Mouse (Mus musculus) forebrain, postnatal 0 days (tissue): ENCODE data around the gene Ccl11. TPM values are rescaled to one million over a fixed set of nuclear protein-coding genes. Genes with fewer than 3 reads are reported as not detected.

Experiments
- ATAC-seq: fragments of 200-750 bp; cut with Nextera tagmentation; 2 replicates; pipeline ENCODE4 v1.8.0; 2017; ENCODE audit warnings: mild to moderate bottlenecking, moderate library complexity
- DNase-seq: peaks from one replicate; pipeline ENCODE4 v3.0.0-alpha.2; 2015
- H3K27ac ChIP-seq: fragments of 300-500 bp; sonication (generic); 2 replicates; pipeline ENCODE4 v1.5.1; 2014; ENCODE audit warnings: low read depth, mild to moderate bottlenecking, antibody characterized with exemption, low read length, moderate library complexity, mixed read lengths
- H3K27me3 ChIP-seq: fragments of 300-500 bp; sonication (generic); 2 replicates; pipeline ENCODE4 v1.6.1; 2014; ENCODE audit warnings: mild to moderate bottlenecking, low read length, mixed read lengths; ENCODE audit not compliant: insufficient read depth
- H3K36me3 ChIP-seq: fragments of 300-500 bp; sonication (generic); 2 replicates; pipeline ENCODE4 v1.6.1; 2014; ENCODE audit warnings: mild to moderate bottlenecking, moderate library complexity; ENCODE audit not compliant: insufficient read depth
- H3K4me1 ChIP-seq: fragments of 300-500 bp; sonication (generic); 2 replicates; pipeline ENCODE4 v1.6.1; 2014; ENCODE audit warnings: antibody characterized with exemption; ENCODE audit not compliant: insufficient read depth
- H3K4me2 ChIP-seq: fragments of 300-500 bp; sonication (generic); 2 replicates; pipeline ENCODE4 v1.6.1; 2014; ENCODE audit warnings: low read depth, mild to moderate bottlenecking, moderate library complexity
- H3K4me3 ChIP-seq: fragments of 300-500 bp; sonication (generic); 2 replicates; pipeline ENCODE4 v1.5.1; 2014; ENCODE audit warnings: low read depth, low read length, mixed read lengths
- H3K9ac ChIP-seq: fragments of 300-500 bp; sonication (generic); 2 replicates; pipeline ENCODE4 v1.6.1; 2014; ENCODE audit warnings: mild to moderate bottlenecking
- H3K9me3 ChIP-seq: fragments of 300-500 bp; sonication (generic); 2 replicates; pipeline ENCODE4 v1.6.1; 2016; ENCODE audit warnings: low read length
- CTCF ChIP-seq: sonication (generic); IDR thresholded peaks from 2 replicates; pipeline ENCODE4 v1.5.1; 2016; ENCODE audit warnings: antibody characterized with exemption, control low read depth, low read depth
- WGBS: fragments of 180-500 bp; shearing (Covaris S2); extraction: QIAGEN DNeasy Blood & Tissue Kit; methylation state at CpG from one replicate; pipeline ENCODE4 v1.1.7; 2014; 5-methylcytosine and 5-hydroxymethylcytosine counted together
- polyA plus RNA-seq: library from polyadenylated mRNA; unstranded; fragments of >200 nt; fragmentation: Nextera tagmentation; extraction: Ambion mirVana; gene quantifications from 2 replicates; pipeline ENCODE4 v1.2.1, GENCODE M21; 2015
- total RNA-seq: library from RNA; depleted of rRNA; stranded (reverse); fragments of >200 nt; gene quantifications from 2 replicates; pipeline ENCODE4 v1.2.3, GENCODE M21; 2014

Ccl11 gene
- total and polyA plus RNA-seq, 2 experiments from 2014 or later: 0.15 TPM; not detected in 1

DNA sequence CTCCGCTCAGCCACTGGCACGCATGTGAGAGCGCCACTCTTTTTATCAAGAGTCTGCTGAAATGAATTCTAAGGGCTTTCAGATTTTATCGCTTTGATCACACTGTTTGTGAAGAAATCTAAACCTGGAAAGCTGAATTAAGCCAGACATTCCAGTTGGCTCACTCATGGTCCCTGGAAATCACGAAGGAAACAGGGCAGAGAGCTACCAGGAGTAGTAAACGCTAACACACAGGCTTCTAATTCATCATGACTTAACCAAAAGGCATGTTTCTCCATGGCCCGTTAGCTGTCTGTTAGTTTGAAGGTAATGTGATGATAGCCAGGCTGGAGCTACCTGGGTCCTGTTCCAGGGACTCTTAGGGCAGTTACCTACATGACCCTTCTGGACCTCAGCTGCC lies 23.2 kb upstream of the Ccl11 start:
- no peak for TF ChIP-seq CTCF
- no peak overlapping the region for H3K27ac ChIP-seq
- no peak for ATAC-seq
- no peak overlapping the region for H3K9ac ChIP-seq
- H3K9me3 ChIP-seq: no peaks in the 10 kb centered on the region
- no peak overlapping the region for H3K4me3 ChIP-seq
- DNase-seq: no peak
- H3K27me3 ChIP-seq: no peaks in the 10 kb centered on the region
- no peaks in the 10 kb centered on the region; the same call in 1 of the 2 replicates for H3K4me1 ChIP-seq
- H3K36me3 ChIP-seq: no peaks in the 10 kb centered on the region
- no peak overlapping the region for H3K4me2 ChIP-seq
- WGBS: 83% methylated on average over 7 of the region's 7 CpGs

- H3K27me3 ChIP-seq: no peaks in the 10 kb centered on the region
- TF ChIP-seq CTCF: no peak
- no peaks in the 10 kb centered on the region; the same call in 1 of the 2 replicates for H3K4me1 ChIP-seq
- 27% methylated on average over 5 of the region's 5 CpGs for WGBS
- DNase-seq (peak; percentile 70), ATAC-seq (peak; percentile 79)
- no peak within 1 kb of the TSS for H3K4me3 ChIP-seq
- no peaks in the 10 kb centered on the region for H3K36me3 ChIP-seq
- H3K9ac ChIP-seq: no peak within 1 kb of the TSS
- no peak within 1 kb of the TSS for H3K4me2 ChIP-seq
- no peaks in the 10 kb centered on the region for H3K9me3 ChIP-seq
- no peak within 1 kb of the TSS for H3K27ac ChIP-seq
Observed at GRCm38 (mm10) chr11:82035356-82035755, 22.3 kb upstream of the Ccl11 start, which contains the start of gene Ccl2. Gene Ccl2 (plus strand): TSS chr11:82035571.

DNA sequence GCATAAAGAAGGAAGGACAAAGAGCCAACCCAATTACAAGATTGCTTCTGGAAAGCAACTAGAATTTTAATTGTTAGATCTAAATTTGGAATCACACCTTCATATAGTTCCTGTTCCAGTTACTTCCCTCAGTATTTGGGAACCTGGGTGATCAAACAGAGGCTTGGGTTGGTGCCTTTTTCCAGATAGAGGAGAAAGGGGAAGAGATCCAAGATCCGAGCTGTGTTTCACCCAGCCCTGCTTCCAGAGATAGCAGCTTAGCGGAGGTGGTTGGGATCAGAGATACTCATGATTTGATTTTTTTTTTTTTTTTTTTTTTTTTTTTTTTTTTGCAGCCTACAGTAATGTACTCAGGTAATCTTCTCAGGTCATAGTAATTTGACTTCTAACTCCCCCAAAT lies 21.8 kb upstream of the Ccl11 start:
- H3K9ac ChIP-seq: no peak overlapping the region
- WGBS: 71% methylated on average over 2 of the region's 2 CpGs
- H3K4me1 ChIP-seq: no peaks in the 10 kb centered on the region; the same call in 1 of the 2 replicates
- no peak overlapping the region for H3K27ac ChIP-seq
- H3K27me3 ChIP-seq: no peaks in the 10 kb centered on the region
- H3K36me3 ChIP-seq: no peaks in the 10 kb centered on the region
- no peak for DNase-seq
- H3K4me2 ChIP-seq: no peak overlapping the region
- H3K4me3 ChIP-seq: no peak overlapping the region
- TF ChIP-seq CTCF: no peak
- ATAC-seq: no peak
- H3K9me3 ChIP-seq: no peaks in the 10 kb centered on the region

- Histone ChIP-seq H3K4me1 (no peaks in the 10 kb centered on the region; the same call in 1 of the 2 replicates), H3K4me2 (no peak within 1 kb of the TSS), H3K27ac (no peak within 1 kb of the TSS), H3K9ac (no peak within 1 kb of the TSS), H3K4me3 (no peak within 1 kb of the TSS), H3K9me3 (no peaks in the 10 kb centered on the region), H3K27me3 (no peaks in the 10 kb centered on the region), H3K36me3 (no peaks in the 10 kb centered on the region)
- 33% methylated on average over 2 of the region's 2 CpGs for WGBS
- no peak for ATAC-seq
- no peak for TF ChIP-seq CTCF
- no peak for DNase-seq
Observed at GRCm38 (mm10) chr11:82038535-82038934, 19.1 kb upstream of the Ccl11 start, which contains the start of gene Gm17268. Gene Gm17268 (minus strand): TSS chr11:82038562.

- Histone ChIP-seq H3K36me3 (no peaks in the 10 kb centered on the region), H3K4me2 (no peak overlapping the region), H3K9ac (no peak overlapping the region), H3K27me3 (no peaks in the 10 kb centered on the region), H3K4me1 (no peaks in the 10 kb centered on the region; the same call in 1 of the 2 replicates), H3K27ac (no peak overlapping the region), H3K9me3 (no peaks in the 10 kb centered on the region), H3K4me3 (no peak overlapping the region)
- WGBS: 69% methylated on average over 3 of the region's 3 CpGs
- no peak for ATAC-seq
- no peak for DNase-seq
- no peak for TF ChIP-seq CTCF
Observed at GRCm38 (mm10) chr11:82039132-82039660, 18.4 kb upstream of the Ccl11 start.

- Histone ChIP-seq H3K9me3 (no peaks in the 10 kb centered on the region), H3K27me3 (no peaks in the 10 kb centered on the region), H3K4me3 (no peak overlapping the region), H3K9ac (no peak overlapping the region), H3K4me2 (no peak overlapping the region), H3K27ac (no peak overlapping the region), H3K4me1 (no peaks in the 10 kb centered on the region), H3K36me3 (no peaks in the 10 kb centered on the region)
- 77% methylated on average over 4 of the region's 4 CpGs for WGBS
- no peak for ATAC-seq
- no peak for DNase-seq
- no peak for TF ChIP-seq CTCF
Observed at GRCm38 (mm10) chr11:82041671-82042080, 15.9 kb upstream of the Ccl11 start.

DNA sequence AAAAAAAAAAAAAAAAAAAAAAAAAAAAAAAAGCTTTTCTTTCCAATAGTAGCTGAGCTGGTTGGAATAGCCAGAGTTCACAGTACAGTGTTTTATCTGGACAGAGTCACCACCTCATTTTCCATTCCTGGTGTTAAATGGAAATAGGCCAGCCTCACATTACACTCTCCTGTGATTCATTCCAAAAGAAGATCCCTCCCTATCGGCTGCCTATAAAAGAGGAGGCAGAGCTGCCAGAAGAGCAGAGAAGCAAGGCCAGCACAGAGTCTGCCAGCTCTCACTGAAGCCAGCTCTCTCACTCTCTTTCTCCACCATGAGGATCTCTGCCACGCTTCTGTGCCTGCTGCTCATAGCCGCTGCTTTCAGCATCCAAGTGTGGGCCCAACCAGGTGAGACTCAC lies 12.2 kb upstream of the Ccl11 start, which contains the start of gene Ccl7:
TSS of gene Ccl7 (plus strand) at position 242 of the 400 bp plus-strand sequence.
- DNase-seq: peak; percentile 39
- no peaks in the 10 kb centered on the region for H3K27me3 ChIP-seq
- H3K9ac ChIP-seq: no peak within 1 kb of the TSS
- H3K4me2 ChIP-seq: no peak within 1 kb of the TSS
- H3K27ac ChIP-seq: no peak within 1 kb of the TSS
- H3K36me3 ChIP-seq: no peaks in the 10 kb centered on the region
- no peaks in the 10 kb centered on the region for H3K9me3 ChIP-seq
- H3K4me3 ChIP-seq: no peak within 1 kb of the TSS
- no peak for ATAC-seq
- no peaks in the 10 kb centered on the region for H3K4me1 ChIP-seq
- no peak for TF ChIP-seq CTCF
- 48% methylated on average over 3 of the region's 3 CpGs for WGBS
